Mouse (Mus musculus): ENCODE measurements around the gene Agl. TPM values are rescaled to one million over a fixed set of nuclear protein-coding genes. Genes with fewer than 3 reads are reported as not detected.

Gene Agl
- polyA plus RNA-seq (2015; fragmentation: Nextera tagmentation; extraction: Ambion mirVana): 13.4 and 14.4 TPM in 2 replicates

DNA sequence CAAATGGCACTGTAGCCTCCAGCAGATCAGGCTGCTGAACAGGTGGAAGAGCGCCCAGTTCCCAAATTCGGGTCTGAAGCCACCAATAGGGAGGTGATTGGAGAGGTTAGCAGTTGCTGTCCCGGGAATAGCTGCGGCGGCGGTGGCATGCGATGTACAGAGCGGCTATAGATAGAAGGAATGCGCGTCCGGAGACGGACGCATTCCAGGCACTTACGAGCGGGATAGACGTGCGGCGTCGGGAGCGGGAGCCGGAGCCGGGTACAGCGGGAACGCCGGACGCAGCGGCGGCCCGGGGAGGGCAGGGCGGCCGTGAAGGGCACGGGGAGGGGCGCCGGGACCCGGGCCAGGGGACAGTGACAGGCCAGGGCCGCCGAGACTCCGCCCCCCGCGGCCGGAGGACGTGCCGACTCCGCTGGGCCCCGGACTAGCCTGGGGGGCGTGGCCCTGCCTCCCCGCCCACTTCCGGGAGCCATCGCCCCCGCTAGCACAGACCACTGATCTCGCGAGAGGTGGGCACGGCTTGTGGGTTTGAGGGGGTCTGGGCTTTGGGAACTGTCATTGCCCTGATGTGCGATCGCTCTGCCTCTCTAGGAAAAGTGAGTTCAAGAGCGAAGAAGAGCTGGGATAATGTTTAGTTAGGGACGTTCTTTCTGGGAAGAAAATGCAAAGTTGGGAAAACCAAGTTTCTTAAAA, at the start of gene Agl:
Agl (minus strand) TSS at position 356 of the 696 bp plus-strand sequence.
- Histone ChIP-seq H3K4me2 (replicated peaks) (peak within 1 kb of the TSS; percentile 62), H3K27ac (replicated peaks) (peak within 1 kb of the TSS; percentile 90), H3K9me3 (no peaks in the 10 kb centered on the region), H3K4me3 (peak within 1 kb of the TSS; percentile 83), H3K36me3 (no peaks in the 10 kb centered on the region), H3K27me3 (no peaks in the 10 kb centered on the region), H3K9ac (replicated peaks) (peak within 1 kb of the TSS; percentile 69), H3K4me1 (peaks cover 22% of the 10 kb centered on the region)
- ATAC-seq (replicated peaks): peak; percentile 100
- under 1% methylated on average over 51 of the region's 57 CpGs for WGBS

- 80% methylated on average over 6 of the region's 6 CpGs for WGBS
Measured at GRCm38 (mm10) chr3:116857611-116858010, 49.6 kb upstream of the Agl start.

GRCm38 (mm10) chr3:116852421-116852820, 44.5 kb upstream of the Agl start:
- Histone ChIP-seq H3K9ac (replicated peaks) (no peak overlapping the region), H3K27me3 (no peaks in the 10 kb centered on the region), H3K9me3 (no peaks in the 10 kb centered on the region), H3K36me3 (no peaks in the 10 kb centered on the region), H3K4me2 (replicated peaks) (no peak overlapping the region), H3K4me3 (no peak overlapping the region), H3K4me1 (no peaks in the 10 kb centered on the region), H3K27ac (replicated peaks) (no peak overlapping the region)
- 93% methylated on average over 3 of the region's 3 CpGs for WGBS
- no peak for ATAC-seq (replicated peaks)

More at GRCm38 (mm10) chr3:116857611-116858010, 49.6 kb upstream of the Agl start:
- Histone ChIP-seq H3K36me3 (no peaks in the 10 kb centered on the region), H3K9ac (replicated peaks) (no peak overlapping the region), H3K27me3 (no peaks in the 10 kb centered on the region), H3K4me1 (0 out of 2 replicates have a peak, but pooled peaks cover 3% of the 10 kb centered on the region), H3K9me3 (no peaks in the 10 kb centered on the region), H3K27ac (replicated peaks) (no peak overlapping the region), H3K4me3 (no peak overlapping the region), H3K4me2 (replicated peaks) (no peak overlapping the region)
- ATAC-seq (replicated peaks): no peak

DNA sequence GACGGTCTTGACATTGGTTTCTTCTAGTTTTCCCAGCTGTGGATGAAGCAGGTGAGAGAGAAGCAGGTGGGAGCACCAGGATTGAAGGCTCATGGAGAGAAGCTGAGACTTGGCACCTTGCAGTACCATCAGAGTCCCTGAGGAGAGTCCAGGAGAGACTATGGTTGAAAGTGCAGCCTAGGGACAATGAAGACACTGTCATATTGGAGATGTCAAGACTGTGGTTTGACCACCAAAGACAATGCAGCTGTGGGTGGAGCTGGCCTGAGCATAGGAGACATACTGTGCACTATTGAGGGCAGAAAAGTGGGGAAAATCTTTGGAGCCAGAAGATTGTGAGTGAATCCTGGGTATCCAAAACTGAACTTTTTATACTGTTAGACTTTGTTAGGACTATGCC, 42.4 kb upstream of the Agl start:
- no peaks in the 10 kb centered on the region for H3K27me3 ChIP-seq
- no peaks in the 10 kb centered on the region for H3K36me3 ChIP-seq
- no peaks in the 10 kb centered on the region for H3K9me3 ChIP-seq
- 84% methylated on average over 1 of the region's 1 CpGs for WGBS
- no peak overlapping the region for H3K27ac ChIP-seq (replicated peaks)
- H3K4me2 ChIP-seq (replicated peaks): no peak overlapping the region
- no peak overlapping the region for H3K9ac ChIP-seq (replicated peaks)
- H3K4me3 ChIP-seq: no peak overlapping the region
- no peak for ATAC-seq (replicated peaks)
- no peaks in the 10 kb centered on the region for H3K4me1 ChIP-seq

DNA sequence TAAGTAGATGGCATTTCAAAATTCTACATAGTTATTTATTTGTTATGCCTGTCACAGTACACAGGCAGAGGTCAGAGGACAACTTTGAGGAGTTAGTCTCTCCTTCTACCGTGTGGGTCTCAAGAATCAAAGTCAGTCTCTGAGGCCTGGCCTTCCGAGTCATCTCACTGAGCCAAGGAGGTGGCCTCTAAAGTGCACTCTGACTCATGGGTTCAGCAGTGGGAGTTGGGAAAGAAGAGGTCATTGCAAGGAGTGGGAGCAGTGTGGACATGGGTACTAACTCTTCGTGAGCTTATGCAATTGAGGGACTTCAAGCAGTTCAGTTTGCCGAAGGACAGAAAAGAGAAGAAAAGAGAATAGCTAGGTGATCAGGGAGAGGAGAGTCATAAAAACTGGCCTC, 41.0 kb upstream of the Agl start:
- Histone ChIP-seq H3K4me3 (no peak overlapping the region), H3K4me1 (no peaks in the 10 kb centered on the region), H3K27me3 (no peaks in the 10 kb centered on the region), H3K9ac (replicated peaks) (no peak overlapping the region), H3K27ac (replicated peaks) (no peak overlapping the region), H3K9me3 (no peaks in the 10 kb centered on the region), H3K36me3 (no peaks in the 10 kb centered on the region), H3K4me2 (replicated peaks) (no peak overlapping the region)
- 88% methylated on average over 4 of the region's 4 CpGs for WGBS
- no peak for ATAC-seq (replicated peaks)

- Histone ChIP-seq H3K4me2 (replicated peaks) (no peak overlapping the region), H3K27ac (replicated peaks) (no peak overlapping the region), H3K9ac (replicated peaks) (no peak overlapping the region), H3K27me3 (no peaks in the 10 kb centered on the region), H3K36me3 (no peaks in the 10 kb centered on the region), H3K4me3 (no peak overlapping the region), H3K4me1 (no peaks in the 10 kb centered on the region), H3K9me3 (no peaks in the 10 kb centered on the region)
- WGBS: 91% methylated on average over 1 of the region's 1 CpGs
- no peak for ATAC-seq (replicated peaks)
Measured at GRCm38 (mm10) chr3:116848099-116848498, 40.1 kb upstream of the Agl start.

- WGBS: 92% methylated on average over 4 of the region's 4 CpGs
- H3K9me3 ChIP-seq: no peaks in the 10 kb centered on the region
- ATAC-seq (replicated peaks): no peak
Measured at GRCm38 (mm10) chr3:116846084-116846483, 38.1 kb upstream of the Agl start.

DNA sequence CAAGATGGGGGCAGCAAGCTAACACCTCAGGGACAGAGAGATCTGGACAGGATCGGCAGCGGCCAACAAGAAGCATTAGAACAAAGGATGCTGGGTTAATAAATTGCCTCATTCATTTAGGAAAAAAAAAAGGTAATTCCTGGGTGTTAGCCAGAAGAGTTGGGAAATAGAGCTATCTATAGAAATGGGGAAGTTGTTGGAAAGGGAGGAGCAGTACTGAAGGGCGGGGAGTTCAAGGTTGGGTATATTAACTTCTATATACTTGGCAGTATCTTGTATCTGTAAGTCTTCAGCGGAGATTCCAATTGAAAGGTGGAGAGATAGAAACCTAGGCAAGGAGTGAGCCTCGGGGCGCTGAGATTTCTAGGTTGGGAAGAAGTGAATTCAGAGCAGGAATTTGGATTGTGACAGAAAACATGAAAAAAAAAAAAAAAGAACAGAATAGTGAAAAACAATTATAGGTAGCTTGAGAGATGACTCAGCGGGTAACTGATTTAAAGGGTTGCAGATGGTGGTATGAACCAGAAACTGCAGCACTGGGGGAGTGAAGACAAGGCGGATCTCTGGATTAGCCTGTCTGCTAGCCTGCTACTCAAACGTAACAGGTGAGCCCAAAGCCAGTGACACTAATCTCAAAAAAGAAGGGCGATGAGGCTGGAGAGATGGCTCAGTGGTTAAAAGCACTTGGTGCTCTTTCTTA, 37.1 kb upstream of the Agl start:
- Histone ChIP-seq H3K4me3 (no peak overlapping the region), H3K9ac (replicated peaks) (no peak overlapping the region), H3K4me1 (no peaks in the 10 kb centered on the region), H3K27ac (replicated peaks) (no peak overlapping the region), H3K36me3 (no peaks in the 10 kb centered on the region), H3K9me3 (no peaks in the 10 kb centered on the region), H3K4me2 (replicated peaks) (no peak overlapping the region), H3K27me3 (no peaks in the 10 kb centered on the region)
- no peak for ATAC-seq (replicated peaks)
- 90% methylated on average over 10 of the region's 10 CpGs for WGBS

More at GRCm38 (mm10) chr3:116846084-116846483, 38.1 kb upstream of the Agl start:
- Histone ChIP-seq H3K9ac (replicated peaks) (no peak overlapping the region), H3K4me2 (replicated peaks) (no peak overlapping the region), H3K36me3 (no peaks in the 10 kb centered on the region), H3K4me1 (no peaks in the 10 kb centered on the region), H3K4me3 (no peak overlapping the region), H3K27me3 (no peaks in the 10 kb centered on the region), H3K27ac (replicated peaks) (no peak overlapping the region)

GRCm38 (mm10) chr3:116841311-116841710, 33.3 kb upstream of the Agl start:
- no peak overlapping the region for H3K27ac ChIP-seq (replicated peaks)
- H3K4me1 ChIP-seq: no peaks in the 10 kb centered on the region
- no peak overlapping the region for H3K4me3 ChIP-seq
- no peak for ATAC-seq (replicated peaks)
- no peaks in the 10 kb centered on the region for H3K27me3 ChIP-seq
- no peaks in the 10 kb centered on the region for H3K36me3 ChIP-seq
- no peaks in the 10 kb centered on the region for H3K9me3 ChIP-seq
- no peak overlapping the region for H3K4me2 ChIP-seq (replicated peaks)
- H3K9ac ChIP-seq (replicated peaks): no peak overlapping the region
- WGBS: 77% methylated on average over 2 of the region's 2 CpGs

DNA sequence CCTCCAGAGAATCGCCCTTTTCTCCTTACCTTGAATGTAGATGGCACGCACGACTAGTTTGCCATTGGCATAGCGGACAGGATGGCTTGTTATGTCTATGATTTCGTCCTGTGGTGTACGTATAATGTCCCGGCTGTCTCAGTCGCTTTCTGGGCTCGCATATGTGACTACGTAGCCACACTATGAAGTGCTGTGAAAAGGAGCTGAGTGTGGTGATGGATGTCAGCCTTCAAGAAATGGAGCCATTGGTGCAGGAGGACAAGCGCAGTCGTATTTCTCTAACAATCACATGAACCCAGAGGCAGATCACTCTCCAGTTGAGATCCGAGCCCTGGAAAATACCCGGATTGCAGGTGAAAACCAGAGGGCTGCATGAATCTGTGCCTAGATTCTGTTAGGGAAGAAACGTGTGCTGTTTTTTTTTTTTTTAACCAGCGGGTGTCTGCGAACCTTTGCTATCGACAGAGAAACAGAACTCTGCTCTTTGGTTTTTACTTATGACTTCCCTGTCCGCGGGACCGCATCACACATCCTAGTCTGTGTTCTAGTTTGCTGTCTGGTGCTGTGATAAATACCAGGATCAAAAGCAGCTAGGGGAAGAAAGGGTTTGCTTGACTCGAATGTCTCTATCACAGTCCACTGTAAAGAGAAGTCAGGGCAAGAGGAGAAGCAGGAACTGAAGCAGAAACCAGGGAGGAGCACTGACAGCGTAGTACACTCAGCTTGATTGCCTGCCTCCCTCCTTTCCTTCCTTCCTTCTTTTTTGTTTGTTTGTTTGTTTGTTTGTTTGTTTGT, 28.9 kb upstream of the Agl start:
- Histone ChIP-seq H3K9me3 (no peaks in the 10 kb centered on the region), H3K4me1 (peaks cover 4% of the 10 kb centered on the region; the same call in 1 of the 2 replicates), H3K4me3 (no peak overlapping the region), H3K27me3 (no peaks in the 10 kb centered on the region), H3K4me2 (replicated peaks) (no peak overlapping the region), H3K36me3 (no peaks in the 10 kb centered on the region), H3K9ac (replicated peaks) (no peak overlapping the region), H3K27ac (replicated peaks) (no peak overlapping the region)
- 83% methylated on average over 23 of the region's 23 CpGs for WGBS
- no peak for ATAC-seq (replicated peaks)

- Histone ChIP-seq H3K36me3 (no peaks in the 10 kb centered on the region), H3K27me3 (no peaks in the 10 kb centered on the region), H3K4me3 (peak overlapping the region; percentile 42), H3K9ac (replicated peaks) (peak overlapping the region; percentile 52), H3K9me3 (no peaks in the 10 kb centered on the region), H3K4me2 (replicated peaks) (peak overlapping the region; percentile 76), H3K27ac (replicated peaks) (peak overlapping the region; percentile 25; the same call in 1 of the 2 replicates), H3K4me1 (peaks cover 4% of the 10 kb centered on the region; the same call in 1 of the 2 replicates)
- 24% methylated on average over 21 of the region's 21 CpGs for WGBS
- peak; percentile 93 for ATAC-seq (replicated peaks)
Measured at GRCm38 (mm10) chr3:116835770-116836680, 28.1 kb upstream of the Agl start.

Data from forebrain, embryonic 15.5 days (tissue).